Mouse (Mus musculus) limb, embryonic 14.5 days (tissue): ENCODE results near the gene Meiob. TPM values are rescaled to one million over a fixed set of nuclear protein-coding genes. Genes with fewer than 3 reads are reported as not detected.

Experiments
- ATAC-seq: fragments of 200-750 bp; cut with Nextera tagmentation; 2 replicates; pipeline ENCODE4 v1.8.0; 2017; ENCODE audit warnings: low read depth, moderate number of reproducible peaks, moderate TSS enrichment; ENCODE audit not compliant: low FRiP score
- DNase-seq: peaks from one replicate; pipeline ENCODE4 v3.0.0-alpha.2; 2015; ENCODE audit warnings: low spot score
- H3K27ac ChIP-seq: fragments of 300-500 bp; sonication (generic); replicated peaks from 2 replicates; pipeline ENCODE4 v1.5.1; 2014; ENCODE audit warnings: low read depth, mild to moderate bottlenecking, low read length, moderate library complexity, mixed read lengths
- H3K27me3 ChIP-seq: fragments of 300-500 bp; sonication (generic); 2 replicates; pipeline ENCODE4 v1.6.1; 2014; ENCODE audit warnings: low read length, mixed read lengths; ENCODE audit not compliant: control insufficient read depth, insufficient read depth
- H3K36me3 ChIP-seq: fragments of 300-500 bp; sonication (generic); 2 replicates; pipeline ENCODE4 v1.6.1; 2014; ENCODE audit warnings: mild to moderate bottlenecking, low read length, moderate library complexity, mixed read lengths; ENCODE audit not compliant: control insufficient read depth, insufficient read depth
- H3K4me1 ChIP-seq: fragments of 300-500 bp; sonication (generic); 2 replicates; pipeline ENCODE4 v1.6.1; 2014; ENCODE audit warnings: antibody characterized with exemption, low read length, mixed read lengths; ENCODE audit not compliant: control insufficient read depth, insufficient read depth
- H3K4me2 ChIP-seq: fragments of 300-500 bp; sonication (generic); replicated peaks from 2 replicates; pipeline ENCODE4 v1.6.1; 2014; ENCODE audit warnings: low read depth, mild to moderate bottlenecking, low read length, moderate library complexity; ENCODE audit not compliant: severe bottlenecking
- H3K4me3 ChIP-seq: fragments of 300-500 bp; sonication (generic); replicated peaks from 2 replicates; pipeline ENCODE4 v1.5.1; 2014; ENCODE audit warnings: low read length
- H3K9ac ChIP-seq: fragments of 300-500 bp; sonication (generic); 2 replicates; pipeline ENCODE4 v1.6.1; 2014; ENCODE audit warnings: mild to moderate bottlenecking, low read depth, low read length, moderate library complexity; ENCODE audit not compliant: severe bottlenecking
- H3K9me3 ChIP-seq: fragments of 300-500 bp; sonication (generic); 2 replicates; pipeline ENCODE4 v1.6.1; 2016; ENCODE audit warnings: low read length; ENCODE audit not compliant: control insufficient read depth
- POLR2A ChIP-seq: fragments of 200-500 bp; IDR thresholded peaks from 2 replicates; pipeline ENCODE4 v1.8.0; 2012; ENCODE audit warnings: inconsistent platforms, mild to moderate bottlenecking, moderate library complexity, borderline replicate concordance; ENCODE audit not compliant: insufficient read depth, insufficient read length; ENCODE audit errors: extremely low read depth
- WGBS: fragments of 180-500 bp; shearing (Covaris S2); extraction: QIAGEN DNeasy Blood & Tissue Kit; methylation state at CpG from one replicate; pipeline ENCODE4 v1.1.7; 2014; 5-methylcytosine and 5-hydroxymethylcytosine counted together
- polyA plus RNA-seq, 2 experiments: library from polyadenylated mRNA; depleted of rRNA in 1 of 2; stranded (reverse) in 1 of 2; unstranded in 1 of 2; fragments of >200 nt; fragmentation: Nextera tagmentation in 1 of 2; extraction: Ambion mirVana in 1 of 2; gene quantifications; 2 replicates each; pipeline versions ENCODE4 v1.2.1 to v1.2.3; 2012 to 2014

Gene Meiob
- polyA plus RNA-seq, 2 experiments: not detected

- Histone ChIP-seq H3K4me1 (peaks cover 15% of the 10 kb centered on the region), H3K4me3 (peak overlapping the region; percentile 86), H3K9ac (peak overlapping the region; percentile 80), H3K27ac (no peak overlapping the region), H3K4me2 (peak overlapping the region; percentile 66), H3K27me3 (no peaks in the 10 kb centered on the region), H3K36me3 (peaks cover 46% of the 10 kb centered on the region), H3K9me3 (no peaks in the 10 kb centered on the region)
- no peak for TF ChIP-seq POLR2A
- ATAC-seq (no peak), DNase-seq (no peak)
- 62% methylated on average over 18 of the region's 18 CpGs for WGBS
Observed at GRCm38 (mm10) chr17:24887291-24888080, 83.4 kb downstream of the Meiob start.

- DNase-seq (no peak), ATAC-seq (no peak)
- Histone ChIP-seq H3K27ac (no peak overlapping the region), H3K27me3 (no peaks in the 10 kb centered on the region), H3K4me1 (peaks cover 18% of the 10 kb centered on the region), H3K36me3 (peaks cover 47% of the 10 kb centered on the region), H3K4me2 (no peak overlapping the region), H3K9me3 (no peaks in the 10 kb centered on the region), H3K9ac (no peak overlapping the region), H3K4me3 (no peak overlapping the region)
- WGBS: 83% methylated on average over 3 of the region's 3 CpGs
- TF ChIP-seq POLR2A: no peak
Observed at GRCm38 (mm10) chr17:24888862-24889261, 84.8 kb downstream of the Meiob start.

Other genes with a start within 250 kb of the Meiob start
- gene Tsc2, start 171.7 kb upstream of the Meiob start, polyA plus RNA-seq (2012; rRNA removed): 162 and 199 TPM in 2 replicates
- 62.9 and 70.6 TPM in 2 replicates for gene Tsc2, start 171.7 kb upstream of the Meiob start, polyA plus RNA-seq (2014; fragmentation: Nextera tagmentation; extraction: Ambion mirVana)
- gene Nthl1, start 171.6 kb upstream of the Meiob start, polyA plus RNA-seq (2012; rRNA removed): 28.5 and 30.0 TPM in 2 replicates
- gene Nthl1, start 171.6 kb upstream of the Meiob start, polyA plus RNA-seq (2014; fragmentation: Nextera tagmentation; extraction: Ambion mirVana): 17.8 and 21.5 TPM in 2 replicates
- 56.2 and 65.0 TPM in 2 replicates for gene Slc9a3r2, start 154.0 kb upstream of the Meiob start, polyA plus RNA-seq (2012; rRNA removed)
- 60.1 and 71.5 TPM in 2 replicates for gene Slc9a3r2, start 154.0 kb upstream of the Meiob start, polyA plus RNA-seq (2014; fragmentation: Nextera tagmentation; extraction: Ambion mirVana)
- gene Npw, start 145.8 kb upstream of the Meiob start, polyA plus RNA-seq (2012; rRNA removed): 0.47 and 0.58 TPM in 2 replicates
- gene Npw, start 145.8 kb upstream of the Meiob start, polyA plus RNA-seq (2014; fragmentation: Nextera tagmentation; extraction: Ambion mirVana): 0.33 and 0.41 TPM in 2 replicates
- 91.4 and 112 TPM in 2 replicates for gene Zfp598, start 134.6 kb upstream of the Meiob start, polyA plus RNA-seq (2012; rRNA removed)
- gene Zfp598, start 134.6 kb upstream of the Meiob start, polyA plus RNA-seq (2014; fragmentation: Nextera tagmentation; extraction: Ambion mirVana): 29.9 and 31.8 TPM in 2 replicates
- 2.6 and 3.0 TPM in 2 replicates for gene Syngr3, start 114.3 kb upstream of the Meiob start, polyA plus RNA-seq (2012; rRNA removed)
- 3.1 and 4.9 TPM in 2 replicates for gene Syngr3, start 114.3 kb upstream of the Meiob start, polyA plus RNA-seq (2014; fragmentation: Nextera tagmentation; extraction: Ambion mirVana)
- gene Gfer, start 108.1 kb upstream of the Meiob start, polyA plus RNA-seq (2012; rRNA removed): 27.3 and 34.2 TPM in 2 replicates
- 38.6 and 39.5 TPM in 2 replicates for gene Gfer, start 108.1 kb upstream of the Meiob start, polyA plus RNA-seq (2014; fragmentation: Nextera tagmentation; extraction: Ambion mirVana)
- gene Noxo1, start 108.1 kb upstream of the Meiob start, polyA plus RNA-seq (2012; rRNA removed): 9.2 and 11.9 TPM in 2 replicates
- 3.8 and 4.5 TPM in 2 replicates for gene Noxo1, start 108.1 kb upstream of the Meiob start, polyA plus RNA-seq (2014; fragmentation: Nextera tagmentation; extraction: Ambion mirVana)
- gene Tbl3, start 96.6 kb upstream of the Meiob start, polyA plus RNA-seq (2012; rRNA removed): 62.1 and 72.1 TPM in 2 replicates
- gene Tbl3, start 96.6 kb upstream of the Meiob start, polyA plus RNA-seq (2014; fragmentation: Nextera tagmentation; extraction: Ambion mirVana): 62.8 and 73.9 TPM in 2 replicates
- 0.85 and 0.98 TPM in 2 replicates for gene Rnf151, start 86.2 kb upstream of the Meiob start, polyA plus RNA-seq (2012; rRNA removed)
- 0.19 and 0.40 TPM in 2 replicates for gene Rnf151, start 86.2 kb upstream of the Meiob start, polyA plus RNA-seq (2014; fragmentation: Nextera tagmentation; extraction: Ambion mirVana)
- gene Rps2, start 86.2 kb upstream of the Meiob start, polyA plus RNA-seq (2012; rRNA removed): 2,709 and 3,185 TPM in 2 replicates
- gene Rps2, start 86.2 kb upstream of the Meiob start, polyA plus RNA-seq (2014; fragmentation: Nextera tagmentation; extraction: Ambion mirVana): 1,651 and 1,722 TPM in 2 replicates
- 178 and 192 TPM in 2 replicates for gene Ndufb10, start 79.8 kb upstream of the Meiob start, polyA plus RNA-seq (2012; rRNA removed)
- 235 and 237 TPM in 2 replicates for gene Ndufb10, start 79.8 kb upstream of the Meiob start, polyA plus RNA-seq (2014; fragmentation: Nextera tagmentation; extraction: Ambion mirVana)
- gene Rpl3l, start 76.5 kb upstream of the Meiob start, polyA plus RNA-seq (2012; rRNA removed): not detected in 2 replicates
- gene Rpl3l, start 76.5 kb upstream of the Meiob start, polyA plus RNA-seq (2014; fragmentation: Nextera tagmentation; extraction: Ambion mirVana): 0.19 TPM in 1 of 2 replicates, not detected in the other
- 36.2 and 44.1 TPM in 2 replicates for gene Msrb1, start 67.6 kb upstream of the Meiob start, polyA plus RNA-seq (2012; rRNA removed)
- 29.8 and 29.9 TPM in 2 replicates for gene Msrb1, start 67.6 kb upstream of the Meiob start, polyA plus RNA-seq (2014; fragmentation: Nextera tagmentation; extraction: Ambion mirVana)
- 5.3 and 8.7 TPM in 2 replicates for gene Hs3st6, start 51.3 kb upstream of the Meiob start, polyA plus RNA-seq (2012; rRNA removed)
- gene Hs3st6, start 51.3 kb upstream of the Meiob start, polyA plus RNA-seq (2014; fragmentation: Nextera tagmentation; extraction: Ambion mirVana): 4.9 and 5.6 TPM in 2 replicates
- gene Hagh, start 35.9 kb downstream of the Meiob start, polyA plus RNA-seq (2012; rRNA removed): 23.9 and 25.7 TPM in 2 replicates
- 29.4 and 35.4 TPM in 2 replicates for gene Hagh, start 35.9 kb downstream of the Meiob start, polyA plus RNA-seq (2014; fragmentation: Nextera tagmentation; extraction: Ambion mirVana)
- 12.8 and 14.8 TPM in 2 replicates for gene Fahd1, start 46.1 kb downstream of the Meiob start, polyA plus RNA-seq (2012; rRNA removed)
- 16.5 and 17.4 TPM in 2 replicates for gene Fahd1, start 46.1 kb downstream of the Meiob start, polyA plus RNA-seq (2014; fragmentation: Nextera tagmentation; extraction: Ambion mirVana)
- gene Igfals, start 61.7 kb downstream of the Meiob start, polyA plus RNA-seq (2012; rRNA removed): 0.10 and 0.24 TPM in 2 replicates
- gene Igfals, start 61.7 kb downstream of the Meiob start, polyA plus RNA-seq (2014; fragmentation: Nextera tagmentation; extraction: Ambion mirVana): 0.08 and 0.18 TPM in 2 replicates
- gene Nubp2, start 82.1 kb downstream of the Meiob start, polyA plus RNA-seq (2012; rRNA removed): 27.4 and 31.2 TPM in 2 replicates
- gene Nubp2, start 82.1 kb downstream of the Meiob start, polyA plus RNA-seq (2014; fragmentation: Nextera tagmentation; extraction: Ambion mirVana): 54.0 and 55.5 TPM in 2 replicates
- 49.6 and 53.4 TPM in 2 replicates for gene Spsb3, start 82.4 kb downstream of the Meiob start, polyA plus RNA-seq (2012; rRNA removed)
- gene Spsb3, start 82.4 kb downstream of the Meiob start, polyA plus RNA-seq (2014; fragmentation: Nextera tagmentation; extraction: Ambion mirVana): 39.4 and 40.8 TPM in 2 replicates
- gene Eme2, start 90.8 kb downstream of the Meiob start, polyA plus RNA-seq (2012; rRNA removed): 39.1 and 43.9 TPM in 2 replicates
- gene Eme2, start 90.8 kb downstream of the Meiob start, polyA plus RNA-seq (2014; fragmentation: Nextera tagmentation; extraction: Ambion mirVana): 28.7 and 28.9 TPM in 2 replicates
- gene Mrps34, start 90.8 kb downstream of the Meiob start, polyA plus RNA-seq (2012; rRNA removed): 101 and 121 TPM in 2 replicates
- gene Mrps34, start 90.8 kb downstream of the Meiob start, polyA plus RNA-seq (2014; fragmentation: Nextera tagmentation; extraction: Ambion mirVana): 82.1 and 82.7 TPM in 2 replicates
- 30.3 and 36.5 TPM in 2 replicates for gene Nme3, start 92.2 kb downstream of the Meiob start, polyA plus RNA-seq (2012; rRNA removed)
- gene Nme3, start 92.2 kb downstream of the Meiob start, polyA plus RNA-seq (2014; fragmentation: Nextera tagmentation; extraction: Ambion mirVana): 47.6 and 48.4 TPM in 2 replicates
- gene Mapk8ip3, start 132.7 kb downstream of the Meiob start, polyA plus RNA-seq (2012; rRNA removed): 186 and 210 TPM in 2 replicates
- gene Mapk8ip3, start 132.7 kb downstream of the Meiob start, polyA plus RNA-seq (2014; fragmentation: Nextera tagmentation; extraction: Ambion mirVana): 41.4 and 46.4 TPM in 2 replicates
- 85.4 and 89.6 TPM in 2 replicates for gene Jpt2, start 156.4 kb downstream of the Meiob start, polyA plus RNA-seq (2012; rRNA removed)
- gene Jpt2, start 156.4 kb downstream of the Meiob start, polyA plus RNA-seq (2014; fragmentation: Nextera tagmentation; extraction: Ambion mirVana): 98.7 and 99.0 TPM in 2 replicates
- gene Cramp1l, start 211.5 kb downstream of the Meiob start, polyA plus RNA-seq (2012; rRNA removed): 33.5 and 41.9 TPM in 2 replicates
- 8.1 and 10.0 TPM in 2 replicates for gene Cramp1l, start 211.5 kb downstream of the Meiob start, polyA plus RNA-seq (2014; fragmentation: Nextera tagmentation; extraction: Ambion mirVana)
- 18.5 and 20.4 TPM in 2 replicates for gene Ift140, start 211.8 kb downstream of the Meiob start, polyA plus RNA-seq (2012; rRNA removed)
- gene Ift140, start 211.8 kb downstream of the Meiob start, polyA plus RNA-seq (2014; fragmentation: Nextera tagmentation; extraction: Ambion mirVana): 15.3 and 16.4 TPM in 2 replicates